In genomic region chr9:75289545-75289944, GRCm38 (mm10) we compare ENCODE assay signal across 11 mouse cellular contexts. TPM values are rescaled to one million over a fixed set of nuclear protein-coding genes. Genes with fewer than 3 reads are reported as not detected.
DNase-seq lines count a peak whose midpoint lies in the region; ATAC-seq and TF ChIP-seq lines count a peak whose summit lies in the region.
"Had no signal": no experiment of that assay in that cellular context is flagged by ENCODE, and none has a peak within 500 bp of the region (broad histone marks: within the 10 kb centered on the region; RNA-seq: fewer than 3 reads in every experiment).

No protein-coding gene starts in this region.

- TF ChIP-seq CTCF in cerebellum, adult 2 months (IDR thresholded peaks at IDR 0.05; ENCODE audit: borderline replicate concordance, insufficient read depth, low read depth, low read length) = peak; percentile 41; the same call in 1 of the 2 replicates
- TF ChIP-seq CTCF in left cerebral cortex, adult 2 months (IDR thresholded peaks at IDR 0.05) = peak; percentile 62

- no peak for ATAC-seq in cerebellum, adult (ENCODE audit: insufficient number of reproducible peaks, low FRiP score, low TSS enrichment)
- ATAC-seq in megakaryocyte progenitor cell, adult 5-6 weeks (replicated peaks; ENCODE audit: poor library complexity) = peak; percentile 90

- WGBS in cerebellum, adult 2 months = 61% methylated on average over 4 of the region's 4 CpGs

- no peak for DNase-seq in cerebellum, adult 2 months
- no peak for DNase-seq in left cerebral cortex, adult 2 months (ENCODE audit: extremely low spot score in 1 of 2, low spot score in 2 of 2)
- no peak for DNase-seq in left cerebral cortex, postnatal 14 days (ENCODE audit: low spot score in 2 of 2)
- peak; percentile 29 for DNase-seq in c-Kit-positive CD71-negative TER-119-negative erythroid progenitor cells, embryonic 14.5 days (ENCODE audit: low read depth)
- no peak for DNase-seq in urinary bladder, postnatal 25 days (ENCODE audit: low spot score)
- no peak for DNase-seq in layer of hippocampus, postnatal 10 days (ENCODE audit: low spot score in 2 of 2)

- TF ChIP-seq POLR2A in cerebellum, adult 2 months (IDR thresholded peaks at IDR 0.05; ENCODE audit: borderline replicate concordance, insufficient read depth, low read length) = no peak

- no peaks in the 10 kb centered on the region for H3K27me3 ChIP-seq in cerebellum, adult 2 months (ENCODE audit: control insufficient read depth, insufficient read depth, low read length)
- H3K27me3 ChIP-seq: limb, embryonic 12.5 days had no signal

- no peak overlapping the region for H3K4me3 ChIP-seq in cerebellum, adult 2 months (replicated peaks; ENCODE audit: insufficient read depth, low read depth, low read length)
- no peak overlapping the region for H3K4me3 ChIP-seq in left cerebral cortex, adult 2 months
- H3K4me3 ChIP-seq: limb, embryonic 12.5 days had no signal

- intact Hi-C loops in left cerebral cortex, adult 2 months (cut with DNase I) = loop anchor here (10.0 kb wide), 1 partner anchor 385 kb away; no protein-coding TSS in a partner anchor
- intact Hi-C loops in left cerebral cortex, postnatal 14 days (cut with DNase I) = loop anchor here (10.0 kb wide), 1 partner anchor 225 kb away; no protein-coding TSS in a partner anchor

- no peak overlapping the region for H3K27ac ChIP-seq in cerebellum, adult 2 months (ENCODE audit: insufficient read depth, low read length)
- no peak overlapping the region for H3K27ac ChIP-seq in left cerebral cortex, adult 2 months
- H3K27ac ChIP-seq: limb, embryonic 12.5 days had no signal

- H3K4me1 ChIP-seq in cerebellum, adult 2 months (ENCODE audit: control insufficient read depth, insufficient read depth, low read length) = peaks cover 3% of the 10 kb centered on the region; the same call in 1 of the 2 replicates
- H3K4me1 ChIP-seq: limb, embryonic 12.5 days had no signal

RNA-seq across cellular contexts. Expression of gene Gnb5, which starts 16.5 kb away (rescaled TPM):
- polyA plus RNA-seq in cerebellum, adult 2 months (2012; rRNA removed) = 194 and 215 TPM in 2 replicates
- 100 to 1,000 TPM; 143 to 163 TPM for total RNA-seq in left cerebral cortex, adult 2 months (2021)
- total RNA-seq in left cerebral cortex, postnatal 14 days (2021) = 100 to 1,000 TPM; 134 to 140 TPM
- total RNA-seq in megakaryocyte progenitor cell, adult 5-6 weeks (2015) = 0.51 and 0.67 TPM in 2 replicates
- total RNA-seq in megakaryocyte progenitor cell, adult 5-6 weeks (2017) = 1.00 and 2.1 TPM in 2 replicates
- total RNA-seq in layer of hippocampus, postnatal 10 days (2021) = 100 to 1,000 TPM; 105 to 110 TPM

RNA-seq across cellular contexts. Expression of gene Myo5c, which starts 57.7 kb away (rescaled TPM):
- polyA plus RNA-seq in cerebellum, adult 2 months (2012; rRNA removed) = 3.9 and 4.1 TPM in 2 replicates
- total RNA-seq in left cerebral cortex, adult 2 months (2021) = 1 to 10 TPM; 7.0 to 7.2 TPM
- total RNA-seq in left cerebral cortex, postnatal 14 days (2021) = 1 to 10 TPM; 1.9 to 4.0 TPM
- 0.10 and 0.27 TPM in 2 replicates for total RNA-seq in megakaryocyte progenitor cell, adult 5-6 weeks (2015)
- 0.04 and 0.34 TPM in 2 replicates for total RNA-seq in megakaryocyte progenitor cell, adult 5-6 weeks (2017)
- under 1 TPM; 0.29 to 0.80 TPM for total RNA-seq in layer of hippocampus, postnatal 10 days (2021)

RNA-seq across cellular contexts. Expression of gene Bcl2l10, which starts 58.0 kb away (rescaled TPM):
- polyA plus RNA-seq in cerebellum, adult 2 months (2012; rRNA removed) = 0.17 and 0.25 TPM in 2 replicates
- not detected for total RNA-seq in left cerebral cortex, adult 2 months (2021)
- under 1 TPM in 1 of 2 experiments, not detected in 1; 0.36 TPM for total RNA-seq in left cerebral cortex, postnatal 14 days (2021)
- total RNA-seq in megakaryocyte progenitor cell, adult 5-6 weeks (2015) = not detected in 2 replicates
- total RNA-seq in megakaryocyte progenitor cell, adult 5-6 weeks (2017) = not detected in 2 replicates
- not detected for total RNA-seq in layer of hippocampus, postnatal 10 days (2021)
- polyA plus RNA-seq: forebrain, embryonic 11.5 days; limb, embryonic 12.5 days; neural tube, embryonic 14.5 days had no signal

Comparison
In these comparisons a context has a peak if more than half of its experiments do, and no peak if none do; other contexts are left out.
1. RNA of gene Gnb5, which starts 16.5 kb away (total RNA-seq): 143 to 163 TPM in left cerebral cortex, adult 2 months, 134 to 140 TPM in left cerebral cortex, postnatal 14 days and 105 to 110 TPM in layer of hippocampus, postnatal 10 days; 0.51 to 2.1 TPM in megakaryocyte progenitor cell, adult 5-6 weeks; every median in the first group is over 10 times any median in the second.